Mouse (Mus musculus) megakaryocyte, embryonic 14.5 days (primary cell): ENCODE measurements around the gene Agap1.

Experiments
- FLI1 ChIP-seq: IDR thresholded peaks from 2 replicates; pipeline ENCODE4 v1.6.1; 2012; ENCODE audit warnings: low read length, inconsistent platforms, mixed read lengths
- GATA1 ChIP-seq: IDR thresholded peaks from 3 replicates; pipeline ENCODE4 v1.6.1; 2012; ENCODE audit warnings: mixed read lengths, low read length, inconsistent platforms, borderline replicate concordance

DNA sequence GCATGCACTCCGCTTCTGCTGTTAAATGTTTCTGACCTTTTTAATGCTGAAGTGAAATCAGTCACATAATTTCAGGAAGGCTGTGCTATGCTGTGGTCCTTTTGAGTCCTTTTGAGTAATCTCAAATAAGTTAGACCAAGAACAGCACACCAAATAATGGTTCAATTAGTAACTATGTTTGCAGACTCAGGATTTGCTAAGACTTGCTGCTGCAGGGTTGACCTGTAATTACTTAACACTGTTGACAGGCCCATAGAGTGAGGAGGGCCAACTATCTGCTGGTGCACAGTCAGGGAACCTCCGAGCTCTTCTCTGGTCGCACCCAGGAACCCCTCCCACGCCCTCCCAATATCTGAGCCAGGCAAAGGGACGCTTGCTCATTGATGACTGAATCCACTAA is 255.2 kb downstream of the Agap1 start:
- TF ChIP-seq GATA1 (no peak), FLI1 (no peak)
